In genomic region chr6:62205013-62205412, GRCm38 (mm10) we compare ENCODE assay signal across 23 mouse cellular contexts.
DNase-seq lines count a peak whose midpoint lies in the region; ATAC-seq and TF ChIP-seq lines count a peak whose summit lies in the region.
"Had no signal": no experiment of that assay in that cellular context is flagged by ENCODE, and none has a peak within 500 bp of the region (broad histone marks: within the 10 kb centered on the region; RNA-seq: fewer than 3 reads in every experiment).

No protein-coding gene starts in this region.

- 0 out of 2 replicates have a peak, but pooled peaks have one; percentile 23 for ATAC-seq in frontal cortex, adult (ENCODE audit: low TSS enrichment)
- ATAC-seq in midbrain, postnatal 0 days (ENCODE audit: low FRiP score) = no peak
- ATAC-seq: midbrain, embryonic 13.5 days had no signal

- 28% methylated on average over 2 of the region's 2 CpGs for WGBS in midbrain, postnatal 0 days
- WGBS in midbrain, embryonic 10.5 days = 31% methylated on average over 2 of the region's 2 CpGs
- under 1% methylated on average over 2 of the region's 2 CpGs for WGBS in cerebellum, adult 2 months

- H3K9me3 ChIP-seq in midbrain, postnatal 0 days (ENCODE audit: low read length) = no peaks in the 10 kb centered on the region
- no peaks in the 10 kb centered on the region for H3K9me3 ChIP-seq in midbrain, embryonic 10.5 days (replicated peaks)
- H3K9me3 ChIP-seq: embryonic facial prominence, embryonic 10.5 days; heart, embryonic 15.5 days; kidney, embryonic 15.5 days; limb, embryonic 12.5 days; liver, embryonic 13.5 days; lung, embryonic 15.5 days; midbrain, embryonic 13.5 days had no signal

- no peak for DNase-seq in frontal cortex, adult 2 months (ENCODE audit: extremely low spot score in 1 of 2, low spot score in 1 of 2)
- peak; percentile 36 for DNase-seq in midbrain, postnatal 0 days (ENCODE audit: low spot score)
- DNase-seq in midbrain, embryonic 10.5 days (ENCODE audit: low spot score) = no peak
- DNase-seq in cerebellum, adult 2 months = peak; percentile 71 to 87
- peak; percentile 61 to 71 for DNase-seq in cerebellum, postnatal 36 days
- DNase-seq in gastrocnemius, adult 2 months = no peak
- no peak for DNase-seq in kidney, adult 11 months
- DNase-seq: adrenal gland, postnatal 36 days; gastrocnemius, postnatal 36 days; heart, postnatal 4 days; kidney, postnatal 4 days; liver, embryonic 13.5 days; lung, postnatal 4 days; retina, postnatal 1 day; thymus, postnatal 25 days had no signal

- no peaks in the 10 kb centered on the region for H3K27me3 ChIP-seq in midbrain, postnatal 0 days (ENCODE audit: insufficient read depth, low read length)
- H3K27me3 ChIP-seq in midbrain, embryonic 10.5 days (ENCODE audit: low read depth, poor library complexity, severe bottlenecking) = no peaks in the 10 kb centered on the region
- H3K27me3 ChIP-seq in cerebellum, adult 2 months (ENCODE audit: control insufficient read depth, insufficient read depth, low read length) = no peaks in the 10 kb centered on the region
- H3K27me3 ChIP-seq: CH12.LX; heart, embryonic 15.5 days; kidney, embryonic 15.5 days; limb, embryonic 12.5 days; liver, embryonic 13.5 days; lung, embryonic 15.5 days; midbrain, embryonic 13.5 days had no signal

- no peak overlapping the region for H3K27ac ChIP-seq in midbrain, postnatal 0 days (ENCODE audit: low read depth, low read length)
- H3K27ac ChIP-seq in midbrain, embryonic 10.5 days (replicated peaks) = no peak overlapping the region
- no peak overlapping the region for H3K27ac ChIP-seq in cerebellum, adult 2 months (ENCODE audit: insufficient read depth, low read length)
- H3K27ac ChIP-seq in gastrocnemius, adult 2 months = no peak overlapping the region
- H3K27ac ChIP-seq: embryonic facial prominence, embryonic 10.5 days; heart, embryonic 15.5 days; kidney, embryonic 15.5 days; limb, embryonic 12.5 days; liver, embryonic 13.5 days; lung, embryonic 15.5 days; midbrain, embryonic 13.5 days had no signal

- no peak overlapping the region for H3K4me3 ChIP-seq in midbrain, postnatal 0 days (ENCODE audit: low read depth, low read length)
- no peak overlapping the region for H3K4me3 ChIP-seq in midbrain, embryonic 10.5 days
- no peak overlapping the region for H3K4me3 ChIP-seq in cerebellum, adult 2 months (replicated peaks; ENCODE audit: insufficient read depth, low read depth, low read length)
- no peak overlapping the region for H3K4me3 ChIP-seq in gastrocnemius, adult 2 months
- H3K4me3 ChIP-seq: embryonic facial prominence, embryonic 10.5 days; heart, embryonic 15.5 days; kidney, embryonic 15.5 days; limb, embryonic 12.5 days; liver, embryonic 13.5 days; lung, embryonic 15.5 days; midbrain, embryonic 13.5 days had no signal

- no peak overlapping the region for H3K4me2 ChIP-seq in midbrain, postnatal 0 days (ENCODE audit: low read depth, low read length, poor library complexity, severe bottlenecking)
- H3K4me2 ChIP-seq: heart, embryonic 15.5 days; kidney, embryonic 15.5 days; limb, embryonic 12.5 days; liver, embryonic 13.5 days; lung, embryonic 15.5 days; midbrain, embryonic 13.5 days had no signal

- no peak overlapping the region for H3K9ac ChIP-seq in midbrain, postnatal 0 days (replicated peaks; ENCODE audit: low read length, poor library complexity, severe bottlenecking)
- H3K9ac ChIP-seq: heart, embryonic 15.5 days; kidney, embryonic 15.5 days; limb, embryonic 12.5 days; liver, embryonic 13.5 days; lung, embryonic 15.5 days; midbrain, embryonic 13.5 days had no signal

- H3K36me3 ChIP-seq in midbrain, postnatal 0 days (ENCODE audit: insufficient read depth, low read length) = no peaks in the 10 kb centered on the region
- no peaks in the 10 kb centered on the region for H3K36me3 ChIP-seq in midbrain, embryonic 10.5 days
- H3K36me3 ChIP-seq: embryonic facial prominence, embryonic 10.5 days; heart, embryonic 15.5 days; kidney, embryonic 15.5 days; limb, embryonic 12.5 days; liver, embryonic 13.5 days; lung, embryonic 15.5 days; midbrain, embryonic 13.5 days had no signal

- no peaks in the 10 kb centered on the region for H3K4me1 ChIP-seq in midbrain, postnatal 0 days (ENCODE audit: insufficient read depth, low read length)
- no peaks in the 10 kb centered on the region for H3K4me1 ChIP-seq in midbrain, embryonic 10.5 days
- peaks cover 13% of the 10 kb centered on the region for H3K4me1 ChIP-seq in cerebellum, adult 2 months (ENCODE audit: control insufficient read depth, insufficient read depth, low read length)
- H3K4me1 ChIP-seq: embryonic facial prominence, embryonic 10.5 days; heart, embryonic 15.5 days; kidney, embryonic 15.5 days; limb, embryonic 12.5 days; liver, embryonic 13.5 days; lung, embryonic 15.5 days; midbrain, embryonic 13.5 days had no signal

- intact Hi-C loops in gastrocnemius, adult 2 months (cut with DNase I) = no loop called here

- TF ChIP-seq CTCF in midbrain, postnatal 0 days (IDR thresholded peaks at IDR 0.05) = no peak
- no peak for TF ChIP-seq CTCF in cerebellum, adult 2 months (IDR thresholded peaks at IDR 0.05; ENCODE audit: borderline replicate concordance, insufficient read depth, low read depth, low read length)
- no peak for TF ChIP-seq CTCF in gastrocnemius, adult 2 months (IDR thresholded peaks at IDR 0.05)

- no peak for TF ChIP-seq POLR2A in cerebellum, adult 2 months (IDR thresholded peaks at IDR 0.05; ENCODE audit: borderline replicate concordance, insufficient read depth, low read length)

Comparison
In these comparisons a context has a peak if more than half of its experiments do, and no peak if none do; other contexts are left out.
1. DNase-seq: peak in midbrain, postnatal 0 days (single experiment), cerebellum, adult 2 months (2 of 2) and cerebellum, postnatal 36 days (2 of 2); none in frontal cortex, adult 2 months (0 of 2), midbrain, embryonic 10.5 days (single experiment), gastrocnemius, adult 2 months (single experiment) and kidney, adult 11 months (single experiment).